Mouse (Mus musculus) adrenal gland, postnatal 14 days (tissue): Measurements from ENCODE around the gene Dnajb9. TPM values are rescaled to one million over a fixed set of nuclear protein-coding genes. Genes with fewer than 3 reads are reported as not detected.

Source experiments
- microRNA-seq, 2 experiments: library from miRNA; unstranded; fragments of <30 nt; microRNA quantifications; one replicate each; pipeline ENCODE4 v1.2.0; 2021
- total RNA-seq: library from RNA; stranded (reverse); gene quantifications from 2 replicates; pipeline ENCODE4 v1.2.3, GENCODE M21; 2021

Gene Dnajb9
- total RNA-seq, 1 experiment from 2014 or later = 40.7 TPM

Small RNA genes within 50 kb of the gene (microRNA-seq; reads per million reads assigned to microRNA genes)
- gene Mir5627 = 0 to 0.38 reads per million in 2 experiments

Other genes with a start within 250 kb of the Dnajb9 start
- 134 and 144 TPM in 2 replicates for gene Pnpla8, start 11.0 kb upstream of the Dnajb9 start, total RNA-seq
- 4.4 and 7.6 TPM in 2 replicates for gene Nrcam, start 118.6 kb upstream of the Dnajb9 start, total RNA-seq